Mouse (Mus musculus) stomach, embryonic 15.5 days (tissue): ENCODE measurements around the gene Adgrv1. TPM values are rescaled to one million over a fixed set of nuclear protein-coding genes. Genes with fewer than 3 reads are reported as not detected.
A peak's percentile ranks its signal among the peaks of the same experiment; 100 is the strongest.

Experiments used
- ATAC-seq: fragments of 200-750 bp; cut with Nextera tagmentation; 2 replicates; pipeline ENCODE4 v1.8.0; 2017; ENCODE audit warnings: low read depth, moderate number of reproducible peaks, moderate TSS enrichment; ENCODE audit not compliant: insufficient read depth, low FRiP score
- H3K27ac ChIP-seq: fragments of 300-500 bp; sonication (generic); 2 replicates; pipeline ENCODE4 v1.5.1; 2015; ENCODE audit warnings: mild to moderate bottlenecking, inconsistent platforms
- H3K27me3 ChIP-seq: fragments of 300-500 bp; sonication (generic); replicated peaks from 2 replicates; pipeline ENCODE4 v1.6.1; 2015; ENCODE audit warnings: inconsistent platforms
- H3K36me3 ChIP-seq: fragments of 300-500 bp; sonication (generic); 2 replicates; pipeline ENCODE4 v1.6.1; 2015; ENCODE audit warnings: inconsistent platforms
- H3K4me1 ChIP-seq: fragments of 300-500 bp; sonication (generic); 2 replicates; pipeline ENCODE4 v1.6.1; 2015; ENCODE audit warnings: inconsistent platforms
- H3K4me2 ChIP-seq: fragments of 300-500 bp; sonication (generic); 2 replicates; pipeline ENCODE4 v1.6.1; 2015; ENCODE audit warnings: mild to moderate bottlenecking, inconsistent platforms
- H3K4me3 ChIP-seq: fragments of 300-500 bp; sonication (generic); replicated peaks from 2 replicates; pipeline ENCODE4 v1.5.1; 2015; ENCODE audit warnings: inconsistent platforms
- H3K9ac ChIP-seq: fragments of 300-500 bp; sonication (generic); 2 replicates; pipeline ENCODE4 v1.6.1; 2015; ENCODE audit warnings: inconsistent platforms
- H3K9me3 ChIP-seq: fragments of 300-500 bp; sonication (generic); 2 replicates; pipeline ENCODE4 v1.6.1; 2016; ENCODE audit warnings: inconsistent platforms
- WGBS: fragments of 180-500 bp; shearing (Covaris S2); methylation state at CpG from one replicate; pipeline ENCODE4 v1.1.7; 2015; 5-methylcytosine and 5-hydroxymethylcytosine counted together
- polyA plus RNA-seq: library from polyadenylated mRNA; unstranded; fragments of >200 nt; fragmentation: Nextera tagmentation; extraction: Ambion mirVana; gene quantifications from 2 replicates; pipeline ENCODE4 v1.2.1, GENCODE M21; 2015

Gene Adgrv1
- polyA plus RNA-seq, 1 experiment from 2014 or later = 1.1 TPM

DNA sequence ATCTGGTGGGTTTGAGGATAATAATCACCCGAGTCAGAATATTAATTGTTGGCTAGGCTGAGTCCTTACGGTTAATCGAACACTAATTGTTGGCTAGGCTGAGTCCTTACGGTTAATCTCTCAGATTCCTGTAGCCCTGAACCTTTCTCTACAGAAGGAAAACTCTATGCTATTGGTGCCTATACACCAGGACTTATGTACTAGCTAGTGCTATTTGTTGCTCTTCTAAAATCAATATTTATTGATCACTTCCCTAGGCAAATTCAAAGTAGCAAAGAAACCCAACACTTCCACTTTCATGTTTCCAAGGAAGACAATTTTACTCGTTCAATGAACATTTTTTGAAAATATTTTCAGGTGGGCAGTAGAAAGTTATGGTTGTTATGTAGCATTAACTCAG, 278.4 kb downstream of the Adgrv1 start:
- no peaks in the 10 kb centered on the region for H3K27me3 ChIP-seq
- WGBS = 80% methylated on average over 5 of the region's 5 CpGs
- no peak for ATAC-seq
- no peak overlapping the region for H3K9ac ChIP-seq
- no peak overlapping the region for H3K4me3 ChIP-seq
- no peaks in the 10 kb centered on the region for H3K9me3 ChIP-seq
- no peak overlapping the region for H3K4me2 ChIP-seq
- H3K4me1 ChIP-seq = no peaks in the 10 kb centered on the region
- H3K27ac ChIP-seq = no peak overlapping the region
- H3K36me3 ChIP-seq = no peaks in the 10 kb centered on the region

DNA sequence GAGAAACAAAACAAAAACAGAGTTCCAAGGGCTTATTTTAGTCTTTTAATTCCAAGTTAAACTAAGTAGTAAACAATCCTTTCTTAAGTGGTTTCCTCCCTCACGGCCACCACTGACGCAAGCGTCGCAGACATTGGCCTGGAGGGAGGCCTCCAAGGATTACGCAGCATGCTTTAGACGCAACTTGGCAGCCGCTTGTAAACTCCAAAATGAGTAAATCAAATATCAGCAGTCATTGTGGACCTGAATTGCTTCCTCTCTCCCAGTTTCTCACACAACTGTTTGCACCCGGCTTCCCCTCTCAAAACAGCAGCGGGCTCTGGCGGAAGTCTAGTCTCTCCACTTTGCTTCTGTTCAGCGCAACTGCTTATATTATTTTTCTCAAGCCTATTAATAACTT, 280.7 kb downstream of the Adgrv1 start:
- Histone ChIP-seq H3K27me3 (no peaks in the 10 kb centered on the region), H3K27ac (peak overlapping the region; percentile 86; the same call in 1 of the 2 replicates), H3K36me3 (no peaks in the 10 kb centered on the region), H3K4me1 (no peaks in the 10 kb centered on the region), H3K4me2 (no peak overlapping the region), H3K9me3 (no peaks in the 10 kb centered on the region), H3K4me3 (no peak overlapping the region), H3K9ac (no peak overlapping the region)
- WGBS = 48% methylated on average over 11 of the region's 11 CpGs
- peak; percentile 34; the same call in 1 of the 2 replicates for ATAC-seq

DNA sequence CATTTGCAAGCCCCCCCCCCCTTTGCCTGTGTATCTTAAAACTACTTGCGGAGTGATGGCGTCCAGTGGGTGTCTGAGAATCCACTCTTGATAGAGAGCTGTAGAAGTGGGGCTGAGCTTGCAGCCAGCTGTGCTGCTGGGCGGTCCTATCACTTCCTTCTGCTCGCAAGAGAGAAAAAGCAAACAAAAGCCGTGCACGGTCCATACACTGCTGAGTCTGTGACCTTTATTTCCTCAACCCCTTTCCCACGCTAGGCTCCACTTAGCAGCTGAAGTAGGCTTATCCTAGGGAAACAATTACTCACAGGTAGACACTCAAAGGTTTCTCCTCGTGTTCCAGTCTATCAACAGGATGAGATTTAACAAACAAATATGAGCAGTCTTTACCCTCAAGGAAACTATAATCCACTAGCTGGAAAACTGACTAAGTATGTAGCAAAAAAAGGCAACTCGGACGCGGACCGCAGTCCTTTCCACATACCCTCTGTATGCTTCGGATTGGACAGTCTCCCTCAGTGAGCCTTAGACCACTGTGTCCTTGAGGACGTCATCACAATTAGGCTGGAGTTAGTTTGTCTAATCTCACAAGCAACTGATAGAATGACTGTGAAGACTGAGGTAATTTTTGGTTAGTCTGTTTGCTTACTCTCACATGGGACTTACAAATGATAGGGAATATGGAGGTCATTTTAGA, 281.3 kb downstream of the Adgrv1 start:
- H3K9me3 ChIP-seq = no peaks in the 10 kb centered on the region
- H3K4me2 ChIP-seq = peak overlapping the region; percentile 46
- H3K9ac ChIP-seq = no peak overlapping the region
- ATAC-seq = peak; percentile 91
- H3K4me3 ChIP-seq = peak overlapping the region; percentile 16; the same call in 1 of the 2 replicates
- 20% methylated on average over 14 of the region's 14 CpGs for WGBS
- H3K36me3 ChIP-seq = no peaks in the 10 kb centered on the region
- no peaks in the 10 kb centered on the region for H3K27me3 ChIP-seq
- H3K27ac ChIP-seq = peak overlapping the region; percentile 86
- H3K4me1 ChIP-seq = no peaks in the 10 kb centered on the region

- 86% methylated on average over 15 of the region's 15 CpGs for WGBS
- Histone ChIP-seq H3K9ac (no peak overlapping the region), H3K4me3 (no peak overlapping the region), H3K36me3 (no peaks in the 10 kb centered on the region), H3K4me1 (no peaks in the 10 kb centered on the region), H3K9me3 (no peaks in the 10 kb centered on the region), H3K27ac (no peak overlapping the region), H3K4me2 (no peak overlapping the region), H3K27me3 (no peaks in the 10 kb centered on the region)
- ATAC-seq = no peak
Observed at GRCm38 (mm10) chr13:81347261-81347980, 285.5 kb downstream of the Adgrv1 start.

- no peak overlapping the region for H3K4me3 ChIP-seq
- 74% methylated on average over 2 of the region's 2 CpGs for WGBS
- no peaks in the 10 kb centered on the region for H3K4me1 ChIP-seq
Observed at GRCm38 (mm10) chr13:81342987-81343596, 289.9 kb downstream of the Adgrv1 start.

DNA sequence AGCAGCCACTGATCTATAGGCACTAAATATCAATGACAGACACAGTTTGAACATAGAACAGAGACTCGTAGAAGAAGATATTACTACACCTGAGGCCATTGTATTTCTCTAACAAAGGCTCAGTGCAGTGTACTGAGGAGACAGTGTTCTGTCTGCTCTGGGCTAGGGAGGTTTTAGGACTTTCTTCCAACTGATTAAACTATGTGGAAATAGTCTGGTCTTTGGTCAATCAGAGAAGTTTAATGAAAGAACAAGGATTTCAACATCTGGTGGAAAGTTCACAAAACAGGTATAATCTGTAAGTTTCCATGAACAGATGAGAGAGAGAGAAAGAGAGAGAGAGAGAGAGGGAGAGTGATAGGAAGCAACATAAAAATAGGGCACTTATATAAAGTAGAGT, 297.7 kb downstream of the Adgrv1 start:
- Histone ChIP-seq H3K4me3 (no peak overlapping the region), H3K9ac (no peak overlapping the region), H3K9me3 (no peaks in the 10 kb centered on the region), H3K27me3 (no peaks in the 10 kb centered on the region), H3K4me1 (no peaks in the 10 kb centered on the region), H3K27ac (no peak overlapping the region), H3K36me3 (no peaks in the 10 kb centered on the region), H3K4me2 (no peak overlapping the region)
- no peak for ATAC-seq
- 73% methylated on average over 1 of the region's 1 CpGs for WGBS

More at GRCm38 (mm10) chr13:81342987-81343596, 289.9 kb downstream of the Adgrv1 start:
- H3K27ac ChIP-seq = no peak overlapping the region
- no peaks in the 10 kb centered on the region for H3K9me3 ChIP-seq
- H3K9ac ChIP-seq = no peak overlapping the region
- ATAC-seq = no peak
- H3K27me3 ChIP-seq = no peaks in the 10 kb centered on the region
- H3K36me3 ChIP-seq = no peaks in the 10 kb centered on the region
- H3K4me2 ChIP-seq = no peak overlapping the region

GRCm38 (mm10) chr13:81332018-81332417, 300.9 kb downstream of the Adgrv1 start:
- WGBS = 24% methylated on average over 3 of the region's 3 CpGs
- H3K4me3 ChIP-seq = no peak overlapping the region
- H3K36me3 ChIP-seq = no peaks in the 10 kb centered on the region
- ATAC-seq = no peak
- no peaks in the 10 kb centered on the region for H3K27me3 ChIP-seq
- H3K4me1 ChIP-seq = no peaks in the 10 kb centered on the region
- no peak overlapping the region for H3K27ac ChIP-seq
- H3K4me2 ChIP-seq = no peak overlapping the region
- no peaks in the 10 kb centered on the region for H3K9me3 ChIP-seq
- no peak overlapping the region for H3K9ac ChIP-seq

- no peak overlapping the region for H3K27ac ChIP-seq
- H3K27me3 ChIP-seq = no peaks in the 10 kb centered on the region
- no peak overlapping the region for H3K4me2 ChIP-seq
- H3K9ac ChIP-seq = no peak overlapping the region
- H3K36me3 ChIP-seq = no peaks in the 10 kb centered on the region
- 84% methylated on average over 5 of the region's 5 CpGs for WGBS
- no peaks in the 10 kb centered on the region for H3K9me3 ChIP-seq
- H3K4me3 ChIP-seq = no peak overlapping the region
- H3K4me1 ChIP-seq = no peaks in the 10 kb centered on the region
- no peak for ATAC-seq
Observed at GRCm38 (mm10) chr13:81329762-81330161, 303.2 kb downstream of the Adgrv1 start.

DNA sequence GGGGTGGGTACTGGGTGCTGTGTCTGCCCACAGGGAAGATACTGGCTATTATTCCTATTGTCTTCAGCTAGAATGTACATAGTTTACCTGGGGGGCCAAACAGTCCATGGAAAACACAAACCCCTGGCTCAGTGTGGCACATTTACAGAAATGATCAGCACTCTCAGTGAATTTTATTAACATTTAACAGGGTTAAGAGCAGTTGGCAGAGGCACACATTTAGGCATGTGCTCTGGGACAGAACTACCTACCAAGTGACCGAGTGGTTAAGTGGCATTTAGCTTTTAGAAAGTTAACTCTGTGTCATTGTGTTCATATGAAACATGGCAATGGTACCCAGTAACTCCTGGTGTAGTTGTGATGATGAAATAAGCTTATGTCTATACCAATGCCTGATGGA, 304.8 kb downstream of the Adgrv1 start:
- 90% methylated on average over 1 of the region's 1 CpGs for WGBS
- no peak for ATAC-seq
- no peak overlapping the region for H3K4me2 ChIP-seq
- H3K4me1 ChIP-seq = no peaks in the 10 kb centered on the region
- no peaks in the 10 kb centered on the region for H3K9me3 ChIP-seq
- no peak overlapping the region for H3K27ac ChIP-seq
- no peaks in the 10 kb centered on the region for H3K27me3 ChIP-seq
- H3K36me3 ChIP-seq = no peaks in the 10 kb centered on the region
- no peak overlapping the region for H3K9ac ChIP-seq
- no peak overlapping the region for H3K4me3 ChIP-seq

DNA sequence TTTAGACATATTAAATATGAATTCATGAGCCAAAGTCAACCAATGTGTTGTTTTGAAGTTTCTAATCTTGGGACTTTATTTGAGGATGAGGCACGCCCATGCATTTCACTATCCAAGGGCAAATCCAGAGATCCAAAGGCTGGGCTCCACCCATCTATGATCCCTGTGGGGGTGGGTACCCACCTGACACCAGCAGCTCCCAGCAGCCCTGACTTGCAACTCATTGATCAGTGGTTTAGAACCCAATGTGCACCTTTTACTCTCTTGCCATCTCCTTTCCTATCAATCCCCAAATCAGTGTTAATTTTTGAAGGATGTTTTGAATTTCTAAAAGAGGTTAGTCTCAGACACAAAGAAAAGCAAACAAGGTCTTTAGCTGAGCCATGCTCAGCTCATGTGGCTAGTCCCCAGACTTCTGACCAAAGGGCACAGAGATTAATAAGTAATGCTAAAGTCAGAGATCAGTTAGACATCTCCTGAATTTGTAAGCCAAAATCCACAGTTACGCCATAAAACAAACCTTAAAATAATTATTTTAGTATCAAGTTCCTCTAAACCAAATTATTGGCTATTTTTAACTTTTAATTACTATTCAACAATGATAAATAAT, 307.2 kb downstream of the Adgrv1 start:
- Histone ChIP-seq H3K27ac (no peak overlapping the region), H3K4me1 (no peaks in the 10 kb centered on the region), H3K4me3 (no peak overlapping the region), H3K4me2 (no peak overlapping the region), H3K9ac (no peak overlapping the region), H3K9me3 (no peaks in the 10 kb centered on the region), H3K27me3 (no peaks in the 10 kb centered on the region), H3K36me3 (no peaks in the 10 kb centered on the region)
- ATAC-seq = no peak
- WGBS = 78% methylated on average over 2 of the region's 2 CpGs

DNA sequence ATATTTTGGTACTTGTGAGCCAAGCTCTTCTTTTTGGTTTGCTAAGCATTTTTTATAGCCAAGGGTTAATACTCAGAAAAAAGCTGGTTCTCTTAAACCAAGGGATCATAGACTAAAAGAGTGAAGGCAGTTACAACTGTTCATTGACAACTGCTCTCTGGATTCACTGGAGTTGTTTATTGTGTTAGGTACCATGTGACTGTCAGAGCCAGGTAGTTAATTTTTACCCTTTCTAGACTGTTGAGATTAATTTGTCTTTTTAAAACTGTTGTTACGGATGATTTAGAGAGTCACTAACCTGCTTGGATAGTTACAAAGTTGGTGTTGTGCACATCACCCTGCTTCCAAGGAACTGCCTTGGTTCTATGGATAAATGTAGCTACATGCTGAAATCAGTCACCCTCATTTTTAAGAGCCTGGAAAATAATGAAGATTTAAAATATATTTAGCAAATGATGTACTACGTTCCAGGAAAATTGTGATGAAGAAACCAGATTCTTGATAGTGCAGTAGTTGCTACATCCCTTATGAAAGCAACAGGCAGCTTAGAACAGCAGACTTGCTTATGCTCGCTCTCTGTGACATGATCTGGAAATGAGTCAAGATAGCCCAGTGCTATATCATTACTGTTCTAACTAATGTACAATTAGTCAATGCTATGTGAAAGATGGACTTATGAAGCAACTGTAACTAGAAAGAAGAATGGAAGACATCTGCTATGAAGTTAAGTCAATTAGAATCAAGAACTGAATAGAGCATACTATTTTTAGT, 309.2 kb downstream of the Adgrv1 start:
- H3K27ac ChIP-seq = no peak overlapping the region
- no peak overlapping the region for H3K4me2 ChIP-seq
- ATAC-seq = no peak
- H3K9ac ChIP-seq = no peak overlapping the region
- H3K4me3 ChIP-seq = no peak overlapping the region
- 74% methylated on average over 3 of the region's 3 CpGs for WGBS
- no peaks in the 10 kb centered on the region for H3K9me3 ChIP-seq
- H3K4me1 ChIP-seq = no peaks in the 10 kb centered on the region
- H3K36me3 ChIP-seq = no peaks in the 10 kb centered on the region
- H3K27me3 ChIP-seq = no peaks in the 10 kb centered on the region
